Mouse (Mus musculus) heart, postnatal 14 days (tissue): Measurements from ENCODE around the gene Adcy6. TPM values are rescaled to one million over a fixed set of nuclear protein-coding genes. Genes with fewer than 3 reads are reported as not detected.
A peak's percentile ranks its signal among the peaks of the same experiment; 100 is the strongest.

Experiments used
- DNase-seq, 2 experiments: peaks; one replicate each; pipeline ENCODE4 v3.0.0; 2021 to 2022
- intact Hi-C: fragments of 180-260 bp; cut with DNase I; formaldehyde crosslinking; loops from one replicate; pipeline ENCODE4 v1.15.1; 2025
- total RNA-seq, 2 experiments: library from RNA; stranded (reverse); gene quantifications; 2 replicates each; pipeline ENCODE4 v1.2.3; 2021

Adcy6 gene
- total RNA-seq, 2 experiments from 2014 or later: 199 to 209 TPM

DNA sequence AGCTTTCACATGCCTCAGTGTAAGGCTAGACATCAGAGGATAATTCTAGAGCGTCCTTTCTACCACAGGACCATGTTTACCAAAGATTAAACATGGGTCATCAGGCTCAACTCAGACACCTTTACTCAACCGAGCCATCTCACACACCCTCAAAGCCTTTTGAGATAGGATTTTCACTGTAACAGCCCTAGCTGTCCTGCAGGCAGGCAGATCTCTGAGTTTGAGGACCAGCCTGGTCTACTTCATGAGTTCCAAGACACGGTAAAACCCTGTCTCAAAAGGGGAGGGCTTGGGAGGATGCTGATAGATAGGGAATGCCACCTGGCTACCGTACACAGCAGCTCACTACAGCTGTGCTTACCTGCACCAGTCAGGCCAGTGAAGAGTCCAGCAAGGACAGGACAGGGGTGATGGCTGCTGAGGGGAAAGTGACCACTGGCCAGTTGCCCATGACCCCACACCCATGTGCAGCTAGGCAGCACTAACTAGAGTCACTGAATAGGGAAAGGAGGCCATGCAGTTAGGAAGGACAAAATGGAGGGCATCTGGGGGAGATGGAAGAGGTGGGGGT lies 40.0 kb downstream of the Adcy6 start:
- intact Hi-C loops: no loop called here

DNA sequence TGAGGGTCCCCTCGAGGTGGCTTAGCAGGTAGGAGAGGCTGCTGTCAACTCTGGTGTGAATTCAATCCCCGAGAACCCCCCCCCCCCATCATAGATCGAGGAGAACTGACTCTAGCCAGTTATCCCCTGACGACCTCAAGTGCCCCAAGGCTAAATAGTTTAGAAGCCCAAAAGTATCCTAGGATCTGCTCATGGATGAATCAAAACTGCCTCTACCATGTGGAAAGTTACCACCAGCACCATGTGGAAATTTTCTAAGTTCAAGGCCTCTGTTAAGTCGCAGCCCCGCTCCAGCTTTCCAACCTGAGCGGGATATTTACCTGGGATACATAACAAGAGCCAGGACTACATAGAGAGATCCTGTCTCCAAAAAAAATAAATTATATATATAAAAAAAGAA lies 40.7 kb downstream of the Adcy6 start:
- intact Hi-C loops: no loop called here
- DNase-seq: no peak

More for the DNA sequence above, 40.0 kb downstream of the Adcy6 start:
- DNase-seq: no peak

DNA sequence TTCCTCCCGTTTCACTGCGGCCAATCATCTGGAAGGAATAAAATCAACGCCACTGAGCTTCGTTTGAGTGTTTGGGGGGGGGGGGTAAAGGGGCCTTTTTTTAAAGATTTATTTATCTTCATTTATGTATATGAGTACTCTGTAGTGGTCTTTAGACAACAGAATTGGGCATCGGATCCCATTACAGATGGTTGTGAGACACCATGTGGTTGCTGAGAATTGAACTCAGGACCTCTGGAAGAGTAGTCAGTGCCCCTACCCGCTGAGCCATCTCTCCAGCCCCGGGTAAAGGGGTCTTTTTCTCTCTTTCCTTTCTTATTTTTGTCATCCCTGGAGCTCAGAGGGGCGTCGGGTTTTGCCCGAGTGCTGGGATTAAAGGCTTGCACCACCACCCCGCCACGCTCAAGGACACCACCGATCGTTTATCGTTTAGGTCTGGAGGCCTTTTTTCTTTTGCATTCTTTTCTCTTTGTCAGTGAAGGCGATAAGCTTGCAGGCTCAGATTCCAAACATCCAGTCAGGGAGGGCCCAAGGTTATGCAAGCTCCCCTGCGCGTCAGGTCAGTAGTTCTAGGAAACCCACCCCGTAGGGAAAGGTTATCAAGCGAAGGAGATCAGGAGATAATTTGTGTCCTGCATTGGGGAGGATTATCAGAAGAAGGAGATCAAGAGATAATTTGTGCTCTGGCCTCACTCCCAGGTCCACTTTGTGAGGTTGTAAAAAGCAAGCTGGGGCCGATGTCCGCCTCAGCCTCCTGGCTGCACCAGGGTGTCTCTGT lies 41.4 kb downstream of the Adcy6 start:
- intact Hi-C loops: no loop called here
- no peak for DNase-seq

- intact Hi-C loops: loop anchor here (2.0 kb wide), 1 partner anchor 55 kb away; no protein-coding TSS in a partner anchor
Observed at GRCm38 (mm10) chr15:98567278-98568134, 42.4 kb downstream of the Adcy6 start.

GRCm38 (mm10) chr15:98566973-98567277 lies 43.0 kb downstream of the Adcy6 start:
- DNase-seq: no peak
- intact Hi-C loops: loop anchor here (2.0 kb wide), 1 partner anchor 54 kb away; no protein-coding TSS in a partner anchor

More at GRCm38 (mm10) chr15:98567278-98568134, 42.4 kb downstream of the Adcy6 start:
- DNase-seq: peak; percentile 99

GRCm38 (mm10) chr15:98557186-98557585 lies 52.7 kb downstream of the Adcy6 start:
- no peak for DNase-seq
- intact Hi-C loops: no loop called here

- DNase-seq: peak; percentile 33 to 42
- intact Hi-C loops: no loop called here
Observed at GRCm38 (mm10) chr15:98555881-98556280, 54.0 kb downstream of the Adcy6 start.

GRCm38 (mm10) chr15:98552758-98553157 lies 57.1 kb downstream of the Adcy6 start:
- DNase-seq: no peak
- intact Hi-C loops: no loop called here

- intact Hi-C loops: no loop called here
- no peak for DNase-seq
Observed at GRCm38 (mm10) chr15:98546843-98547242, 63.0 kb downstream of the Adcy6 start.

DNA sequence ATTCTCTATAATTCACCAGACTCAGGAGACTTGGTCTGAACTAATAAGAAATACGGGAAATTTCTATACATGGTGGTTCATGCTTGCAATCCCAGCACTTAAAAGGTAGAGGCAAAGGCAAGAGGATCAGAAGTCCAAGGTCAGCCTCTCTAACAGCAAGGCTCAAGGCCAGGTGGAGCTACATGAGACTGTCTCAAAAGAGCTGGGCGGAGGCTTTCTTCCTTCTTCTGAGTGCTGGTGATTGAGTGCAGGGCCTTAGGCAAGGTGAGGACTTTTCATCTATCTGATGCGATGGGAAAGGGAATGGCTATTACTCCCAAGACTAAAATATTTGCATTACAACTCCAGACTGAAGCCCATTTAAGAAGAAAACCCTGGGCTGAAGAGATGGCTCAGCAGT lies 64.7 kb downstream of the Adcy6 start:
- DNase-seq: no peak
- intact Hi-C loops: no loop called here

GRCm38 (mm10) chr15:98543341-98543740 lies 66.5 kb downstream of the Adcy6 start:
- no peak for DNase-seq
- intact Hi-C loops: no loop called here

DNA sequence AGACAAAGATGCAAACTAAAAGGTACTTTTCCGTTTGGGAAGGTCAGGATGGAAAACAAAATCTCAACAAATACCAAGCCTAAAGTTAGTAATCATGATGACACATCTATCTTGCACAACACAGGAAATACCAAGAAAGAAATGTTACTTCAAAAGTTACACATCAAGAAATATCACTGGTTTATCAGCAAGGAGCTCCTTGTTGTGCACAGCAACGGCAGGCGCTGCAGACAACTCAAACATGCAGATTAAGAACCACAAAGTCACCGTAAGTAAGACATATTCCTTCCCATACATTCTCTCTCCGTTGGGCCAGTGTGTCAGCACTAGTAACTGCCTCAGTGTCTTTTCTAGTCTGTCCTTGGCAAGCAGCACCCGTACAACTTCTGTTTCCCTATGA lies 68.8 kb downstream of the Adcy6 start:
- no peak for DNase-seq
- intact Hi-C loops: no loop called here

Other genes starting within 250 kb of the Adcy6 start
- gene Olfr283, start 229.1 kb downstream of the Adcy6 start, total RNA-seq: not detected
- gene Olfr282, start 178.9 kb downstream of the Adcy6 start, total RNA-seq: not detected
- not detected for gene Olfr281, start 157.5 kb downstream of the Adcy6 start, total RNA-seq
- not detected for gene OR5BS1P, start 140.2 kb downstream of the Adcy6 start, total RNA-seq
- gene Lalba, start 127.4 kb downstream of the Adcy6 start, total RNA-seq: not detected
- not detected for gene Olfr279, start 117.7 kb downstream of the Adcy6 start, total RNA-seq
- 10 to 100 TPM; 78.4 to 82.2 TPM for gene Kansl2, start 75.8 kb downstream of the Adcy6 start, total RNA-seq
- gene Ccnt1, start 39.2 kb downstream of the Adcy6 start, total RNA-seq: 10 to 100 TPM; 32.8 to 42.6 TPM
- gene 4930415O20Rik, start 39.1 kb downstream of the Adcy6 start, total RNA-seq: under 1 TPM; 0.88 to 0.93 TPM
- 1 to 10 TPM; 8.0 to 8.8 TPM for gene Cacnb3, start 20.8 kb upstream of the Adcy6 start, total RNA-seq
- gene Ddx23, start 52.8 kb upstream of the Adcy6 start, total RNA-seq: 10 to 100 TPM; 51.0 to 53.9 TPM
- gene Rnd1, start 67.4 kb upstream of the Adcy6 start, total RNA-seq: 1 to 10 TPM in 1 of 2 experiments, under 1 TPM in 1; 0.69 to 1.0 TPM
- under 1 TPM; 0.29 to 0.72 TPM for gene Ccdc65, start 98.1 kb upstream of the Adcy6 start, total RNA-seq
- gene Fkbp11, start 118.1 kb upstream of the Adcy6 start, total RNA-seq: 1 to 10 TPM; 4.6 to 5.0 TPM
- gene Arf3, start 153.1 kb upstream of the Adcy6 start, total RNA-seq: 10 to 100 TPM; 26.4 to 26.6 TPM
- under 1 TPM; 0.45 to 0.61 TPM for gene Wnt10b, start 168.1 kb upstream of the Adcy6 start, total RNA-seq
- gene Wnt1, start 179.8 kb upstream of the Adcy6 start, total RNA-seq: not detected
- gene Ddn, start 199.4 kb upstream of the Adcy6 start, total RNA-seq: under 1 TPM; 0.20 to 0.31 TPM
- 10 to 100 TPM; 91.8 to 93.6 TPM for gene Prkag1, start 221.4 kb upstream of the Adcy6 start, total RNA-seq